Mouse (Mus musculus): ENCODE results near the gene 1700029F12Rik. TPM values are rescaled to one million over a fixed set of nuclear protein-coding genes. Genes with fewer than 3 reads are reported as not detected.

The 1700029F12Rik gene
- polyA plus RNA-seq, 1 experiment, result 0.22 TPM

DNA sequence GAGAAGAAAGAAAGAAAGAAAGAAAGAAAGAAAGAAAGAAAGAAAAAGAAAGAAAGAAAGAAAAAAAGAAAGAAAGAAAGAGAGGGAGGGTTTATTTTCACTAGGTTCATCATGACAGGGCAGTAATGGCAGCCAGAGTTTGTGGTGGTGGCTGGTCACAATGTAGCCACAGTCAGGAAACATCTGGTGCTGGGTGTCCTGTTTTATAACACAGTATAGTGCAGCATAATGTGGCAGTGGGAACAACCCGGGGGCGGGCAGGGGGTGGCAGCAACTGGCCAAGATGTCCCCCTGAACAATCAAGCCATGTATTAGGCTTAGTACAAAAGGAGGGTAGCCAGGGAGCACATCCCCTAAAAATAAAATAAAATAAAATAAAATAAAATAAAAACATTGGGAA is 29.3 kb upstream of the 1700029F12Rik start:
- TF ChIP-seq CTCF (conservative IDR thresholded peaks at IDR 0.05; ENCODE audit: insufficient read depth, insufficient read length, low read depth, low read length) (no peak), POLR2A (IDR thresholded peaks at IDR 0.05; ENCODE audit: low read depth, low read length) (no peak)
- DNase-seq, result no peak
- Histone ChIP-seq H3K4me1 (ENCODE audit: control insufficient read depth, insufficient read depth, low read length) (no peaks in the 10 kb centered on the region), H3K4me3 (ENCODE audit: insufficient read depth, low read depth, low read length) (no peak overlapping the region), H3K36me3 (ENCODE audit: control insufficient read depth, insufficient read depth, low read length) (no peaks in the 10 kb centered on the region), H3K27me3 (replicated peaks; ENCODE audit: control insufficient read depth, insufficient read depth, low read length) (no peaks in the 10 kb centered on the region; the same call in 1 of the 2 replicates), H3K27ac (ENCODE audit: insufficient read depth, low read depth, low read length) (no peak overlapping the region)
- WGBS, result 66% methylated on average over 2 of the region's 2 CpGs

GRCm38 (mm10) chr13:97062151-97062550 is 28.0 kb upstream of the 1700029F12Rik start:
- H3K4me3 ChIP-seq (ENCODE audit: insufficient read depth, low read depth, low read length), result no peak overlapping the region
- no peak overlapping the region for H3K27ac ChIP-seq (ENCODE audit: insufficient read depth, low read depth, low read length)
- H3K36me3 ChIP-seq (ENCODE audit: control insufficient read depth, insufficient read depth, low read length), result no peaks in the 10 kb centered on the region
- no peak for DNase-seq
- WGBS, result 96% methylated on average over 3 of the region's 3 CpGs
- H3K27me3 ChIP-seq (replicated peaks; ENCODE audit: control insufficient read depth, insufficient read depth, low read length), result no peaks in the 10 kb centered on the region; the same call in 1 of the 2 replicates
- H3K4me1 ChIP-seq (ENCODE audit: control insufficient read depth, insufficient read depth, low read length), result no peaks in the 10 kb centered on the region
- TF ChIP-seq POLR2A (IDR thresholded peaks at IDR 0.05; ENCODE audit: low read depth, low read length) (no peak), CTCF (conservative IDR thresholded peaks at IDR 0.05; ENCODE audit: insufficient read depth, insufficient read length, low read depth, low read length) (no peak)

DNA sequence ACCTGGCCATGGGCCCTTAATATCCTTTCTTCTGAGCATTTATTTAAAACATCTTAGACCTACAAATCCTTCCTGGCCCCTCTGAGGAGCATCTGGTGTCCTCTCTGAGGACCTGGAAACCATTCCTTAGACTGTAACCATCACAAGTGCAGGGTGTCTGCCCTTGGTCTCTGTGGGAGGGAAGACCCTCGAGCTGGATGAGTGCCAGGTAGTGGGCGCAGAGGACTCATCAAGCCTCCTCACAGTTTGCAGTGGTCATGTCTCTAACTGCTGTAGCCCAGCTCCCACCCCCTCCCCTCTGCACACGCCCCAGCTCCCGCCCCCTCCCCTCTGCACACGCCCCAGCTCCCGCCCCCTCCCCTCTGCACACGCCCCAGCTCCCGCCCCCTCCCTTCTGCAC is 26.2 kb upstream of the 1700029F12Rik start:
- Histone ChIP-seq H3K36me3 (ENCODE audit: control insufficient read depth, insufficient read depth, low read length) (no peaks in the 10 kb centered on the region), H3K27me3 (replicated peaks; ENCODE audit: control insufficient read depth, insufficient read depth, low read length) (no peaks in the 10 kb centered on the region; the same call in 1 of the 2 replicates), H3K27ac (ENCODE audit: insufficient read depth, low read depth, low read length) (no peak overlapping the region), H3K4me3 (ENCODE audit: insufficient read depth, low read depth, low read length) (no peak overlapping the region), H3K4me1 (ENCODE audit: control insufficient read depth, insufficient read depth, low read length) (no peaks in the 10 kb centered on the region)
- 77% methylated on average over 5 of the region's 8 CpGs for WGBS
- no peak for DNase-seq
- no peak for TF ChIP-seq POLR2A (IDR thresholded peaks at IDR 0.05; ENCODE audit: low read depth, low read length)
- no peak for TF ChIP-seq CTCF (conservative IDR thresholded peaks at IDR 0.05; ENCODE audit: insufficient read depth, insufficient read length, low read depth, low read length)

DNA sequence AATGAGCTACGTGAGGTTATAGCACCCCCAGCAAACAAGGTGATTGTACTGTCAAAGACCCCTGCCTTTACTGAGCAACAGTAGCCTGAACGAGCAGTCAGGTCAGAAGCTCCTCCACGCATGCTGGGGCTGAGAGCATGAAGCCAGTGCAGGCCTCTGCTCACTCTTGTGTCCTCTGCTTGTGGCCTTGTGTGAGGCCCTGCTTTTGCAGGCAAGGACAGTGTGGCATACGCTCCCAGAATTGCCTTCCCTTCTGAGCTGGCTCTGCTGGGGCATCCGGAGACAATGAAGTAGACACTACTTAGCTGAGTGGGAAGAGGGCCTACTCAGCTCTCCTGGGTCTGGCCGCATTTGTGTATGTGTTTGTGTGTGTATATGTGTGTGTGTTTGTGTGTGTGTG is 25.6 kb upstream of the 1700029F12Rik start:
- WGBS, result 92% methylated on average over 6 of the region's 6 CpGs
- Histone ChIP-seq H3K27me3 (replicated peaks; ENCODE audit: control insufficient read depth, insufficient read depth, low read length) (no peaks in the 10 kb centered on the region; the same call in 1 of the 2 replicates), H3K4me1 (ENCODE audit: control insufficient read depth, insufficient read depth, low read length) (no peaks in the 10 kb centered on the region), H3K27ac (ENCODE audit: insufficient read depth, low read depth, low read length) (no peak overlapping the region), H3K36me3 (ENCODE audit: control insufficient read depth, insufficient read depth, low read length) (no peaks in the 10 kb centered on the region), H3K4me3 (ENCODE audit: insufficient read depth, low read depth, low read length) (no peak overlapping the region)
- no peak for TF ChIP-seq POLR2A (IDR thresholded peaks at IDR 0.05; ENCODE audit: low read depth, low read length)
- no peak for TF ChIP-seq CTCF (conservative IDR thresholded peaks at IDR 0.05; ENCODE audit: insufficient read depth, insufficient read length, low read depth, low read length)
- no peak for DNase-seq

- Histone ChIP-seq H3K4me3 (ENCODE audit: insufficient read depth, low read depth, low read length) (no peak overlapping the region), H3K4me1 (ENCODE audit: control insufficient read depth, insufficient read depth, low read length) (no peaks in the 10 kb centered on the region), H3K36me3 (ENCODE audit: control insufficient read depth, insufficient read depth, low read length) (no peaks in the 10 kb centered on the region), H3K27me3 (replicated peaks; ENCODE audit: control insufficient read depth, insufficient read depth, low read length) (no peaks in the 10 kb centered on the region; the same call in 1 of the 2 replicates), H3K27ac (ENCODE audit: insufficient read depth, low read depth, low read length) (no peak overlapping the region)
- DNase-seq, result no peak
- no peak for TF ChIP-seq CTCF (conservative IDR thresholded peaks at IDR 0.05; ENCODE audit: insufficient read depth, insufficient read length, low read depth, low read length)
- TF ChIP-seq POLR2A (IDR thresholded peaks at IDR 0.05; ENCODE audit: low read depth, low read length), result no peak
- WGBS, result 38% methylated on average over 4 of the region's 4 CpGs
These were observed 23.7 kb upstream of the 1700029F12Rik start for GRCm38 (mm10) chr13:97057817-97058216.

DNA sequence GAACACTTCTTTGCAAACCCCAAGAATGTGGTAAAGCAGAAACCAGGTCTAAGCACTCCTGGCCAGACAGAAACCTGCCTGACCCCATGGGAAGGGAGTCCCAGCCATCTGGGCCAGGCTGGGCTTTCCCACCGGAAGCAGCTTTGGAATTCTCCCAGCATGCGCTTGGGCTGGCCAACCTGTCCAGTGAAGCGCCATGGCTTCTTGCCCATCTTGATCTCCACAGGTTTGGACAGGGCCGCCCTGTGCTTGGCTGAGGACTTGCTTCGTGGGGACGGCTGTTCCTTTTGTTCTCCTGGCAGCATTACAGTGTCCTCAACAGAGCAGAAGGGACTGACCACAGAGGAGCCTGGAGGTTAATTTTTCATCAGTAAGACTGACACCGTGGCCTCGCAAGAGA is 19.7 kb upstream of the 1700029F12Rik start:
- no peak overlapping the region for H3K4me3 ChIP-seq (ENCODE audit: insufficient read depth, low read depth, low read length)
- H3K36me3 ChIP-seq (ENCODE audit: control insufficient read depth, insufficient read depth, low read length), result no peaks in the 10 kb centered on the region
- no peak overlapping the region for H3K27ac ChIP-seq (ENCODE audit: insufficient read depth, low read depth, low read length)
- no peak for TF ChIP-seq CTCF (conservative IDR thresholded peaks at IDR 0.05; ENCODE audit: insufficient read depth, insufficient read length, low read depth, low read length)
- no peak for TF ChIP-seq POLR2A (IDR thresholded peaks at IDR 0.05; ENCODE audit: low read depth, low read length)
- peak; percentile 10 for DNase-seq
- 53% methylated on average over 8 of the region's 8 CpGs for WGBS
- no peaks in the 10 kb centered on the region for H3K27me3 ChIP-seq (replicated peaks; ENCODE audit: control insufficient read depth, insufficient read depth, low read length)
- H3K4me1 ChIP-seq (ENCODE audit: control insufficient read depth, insufficient read depth, low read length), result no peaks in the 10 kb centered on the region

DNA sequence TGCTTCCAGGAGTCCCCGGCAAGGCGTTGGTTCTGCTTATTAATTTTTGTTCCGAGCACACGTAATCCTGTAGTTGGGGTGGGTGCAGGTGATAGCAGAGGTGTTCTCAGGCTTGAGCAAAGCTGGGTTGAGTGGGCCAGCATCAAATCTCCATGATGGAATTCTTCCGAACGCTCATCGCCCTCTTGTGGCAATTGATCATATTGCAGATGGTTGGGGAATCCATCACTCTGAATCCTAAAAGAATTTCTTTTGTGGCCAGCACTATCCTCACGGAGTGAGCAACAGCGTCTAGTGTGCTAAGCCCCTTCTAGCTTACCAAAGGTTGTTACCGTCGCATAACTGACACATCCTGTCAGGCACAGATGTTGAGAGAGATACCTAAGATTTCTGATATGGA is 18.5 kb upstream of the 1700029F12Rik start:
- WGBS, result 11% methylated on average over 11 of the region's 11 CpGs
- peak; percentile 68 for TF ChIP-seq CTCF (conservative IDR thresholded peaks at IDR 0.05; ENCODE audit: insufficient read depth, insufficient read length, low read depth, low read length)
- no peak for TF ChIP-seq POLR2A (IDR thresholded peaks at IDR 0.05; ENCODE audit: low read depth, low read length)
- no peak overlapping the region for H3K27ac ChIP-seq (ENCODE audit: insufficient read depth, low read depth, low read length)
- H3K36me3 ChIP-seq (ENCODE audit: control insufficient read depth, insufficient read depth, low read length), result no peaks in the 10 kb centered on the region
- H3K4me3 ChIP-seq (ENCODE audit: insufficient read depth, low read depth, low read length), result no peak overlapping the region
- no peaks in the 10 kb centered on the region for H3K27me3 ChIP-seq (replicated peaks; ENCODE audit: control insufficient read depth, insufficient read depth, low read length)
- peak; percentile 44 for DNase-seq
- H3K4me1 ChIP-seq (ENCODE audit: control insufficient read depth, insufficient read depth, low read length), result no peaks in the 10 kb centered on the region
